Mouse (Mus musculus) leukemia stem cell, adult 10-12 weeks (primary cell): ENCODE results near the gene Gm13941. TPM values are rescaled to one million over a fixed set of nuclear protein-coding genes. Genes with fewer than 3 reads are reported as not detected.

Experiments used
- polyA plus RNA-seq: library from polyadenylated mRNA; stranded (reverse); fragments of >175 nt; gene quantifications from 2 replicates; pipeline ENCODE4 v1.2.3, GENCODE M21; 2012; ENCODE audit warnings: low replicate concordance

The Gm13941 gene
- polyA plus RNA-seq = not detected in 2 replicates

DNA sequence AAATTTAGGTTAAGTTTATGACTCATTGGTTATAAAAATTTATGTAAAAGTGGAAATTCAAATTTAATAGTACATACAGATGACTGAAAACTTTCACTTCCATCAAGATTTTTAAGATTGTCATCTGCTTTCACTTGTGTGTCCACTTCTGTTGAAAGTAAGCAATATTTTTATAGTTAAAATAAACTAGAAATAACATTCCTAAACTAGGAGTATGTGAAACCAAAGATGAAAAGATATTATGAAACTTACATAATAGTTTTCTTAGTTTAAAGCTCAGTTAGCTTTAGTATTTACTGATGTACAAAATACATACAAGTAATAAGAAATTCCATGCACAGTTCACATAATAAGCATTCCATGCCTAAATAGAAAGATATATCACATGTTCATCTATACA is at the start of gene Gm13941:
Gm13941 (minus strand) TSS at position 101 of the 400 bp plus-strand sequence.

DNA sequence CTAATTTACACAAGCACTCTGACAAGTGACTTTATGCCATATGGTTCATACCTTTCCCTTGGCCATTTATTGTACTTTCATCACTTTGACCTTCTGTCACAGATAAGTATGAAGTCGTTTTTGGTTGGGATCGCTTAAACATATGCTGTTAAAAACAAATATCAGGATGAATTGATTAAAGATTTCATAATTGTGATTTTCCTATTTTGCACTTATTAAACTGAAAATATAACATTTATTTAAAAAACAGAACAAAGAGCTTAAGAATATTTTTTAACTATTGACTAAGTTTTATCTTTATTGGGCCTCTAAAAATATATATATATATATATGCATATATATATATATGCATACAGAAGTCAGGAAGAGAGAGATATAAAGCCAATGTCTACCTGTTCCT is 47.1 kb upstream of the Gm13941 start, which contains the start of gene Gm15130:
Gm15130 (minus strand) TSS at position 101 of the 400 bp plus-strand sequence.

Other genes with a start within 250 kb of the Gm13941 start
- not detected in 2 replicates for gene Ano3, start 155.1 kb downstream of the Gm13941 start, polyA plus RNA-seq
- gene Gm15130, start 47.0 kb upstream of the Gm13941 start, polyA plus RNA-seq = not detected in 2 replicates
- gene 4930430A15Rik, start 123.6 kb upstream of the Gm13941 start, polyA plus RNA-seq = not detected in 2 replicates
- not detected in 2 replicates for gene Olfr1275, start 129.3 kb upstream of the Gm13941 start, polyA plus RNA-seq
- gene Olfr1276, start 148.5 kb upstream of the Gm13941 start, polyA plus RNA-seq = 0.03 TPM in 1 of 2 replicates, not detected in the other
- not detected in 2 replicates for gene Olfr1277, start 168.1 kb upstream of the Gm13941 start, polyA plus RNA-seq
- gene Olfr1278, start 184.2 kb upstream of the Gm13941 start, polyA plus RNA-seq = not detected in 2 replicates
- not detected in 2 replicates for gene Olfr1279, start 194.7 kb upstream of the Gm13941 start, polyA plus RNA-seq
- not detected in 2 replicates for gene Olfr1280, start 208.0 kb upstream of the Gm13941 start, polyA plus RNA-seq
- not detected in 2 replicates for gene Olfr1281, start 220.5 kb upstream of the Gm13941 start, polyA plus RNA-seq
- gene Olfr1282, start 230.1 kb upstream of the Gm13941 start, polyA plus RNA-seq = not detected in 2 replicates